Mouse (Mus musculus) ES-Bruce4 (cell line): ENCODE measurements around the gene Pygm.

Experiments used
- CTCF ChIP-seq: IDR thresholded peaks from one replicate; pipeline ENCODE4 v1.8.1; 2011; ENCODE audit warnings: low read depth, low read length
- EP300 ChIP-seq: IDR thresholded peaks from 2 replicates; pipeline ENCODE4 v1.6.1; 2011; ENCODE audit warnings: low read depth, low read length; ENCODE audit not compliant: insufficient read depth

DNA sequence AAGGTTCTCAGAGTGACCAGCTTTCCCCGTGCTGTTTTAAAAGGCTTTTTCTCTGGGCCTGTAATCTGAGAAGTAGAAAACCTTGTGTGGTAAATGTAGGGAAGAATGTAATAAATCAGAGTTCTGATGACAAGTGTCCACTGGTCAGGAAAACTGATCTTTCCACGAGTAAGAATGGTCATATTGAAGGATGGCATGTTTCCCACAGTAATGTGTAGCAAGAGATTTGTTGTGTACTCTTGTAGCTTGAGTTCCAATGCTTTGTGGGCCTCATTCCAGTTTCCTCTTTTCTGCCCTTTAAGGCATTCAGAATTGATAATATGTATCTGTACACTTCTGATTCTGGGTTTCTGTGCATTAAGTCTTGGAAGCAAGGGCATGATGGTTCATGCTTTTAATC lies 19.4 kb upstream of the Pygm start:
- TF ChIP-seq CTCF (no peak), EP300 (no peak)
